In genomic region chr13:55152621-55153415, GRCm38 (mm10) we compare ENCODE assay signal across 8 mouse cellular contexts. TPM values are rescaled to one million over a fixed set of nuclear protein-coding genes. Genes with fewer than 3 reads are reported as not detected.
DNase-seq lines count a peak whose midpoint lies in the region; ATAC-seq lines count a peak whose summit lies in the region.

Gene Fgfr4, plus strand, starts transcription at chr13:55152640.

- peak; percentile 26 to 50 for DNase-seq in cerebellum, postnatal 25 days
- no peak for DNase-seq in cerebellum, adult 9-10 months
- DNase-seq in kidney, postnatal 25 days = peak; percentile 89 to 96
- DNase-seq in c-Kit-positive CD71-positive TER-119-positive erythroid progenitor cells, embryonic 14.5 days (ENCODE audit: low spot score) = no peak

- WGBS in heart, embryonic 15.5 days = 2% methylated on average over 67 of the region's 68 CpGs
- WGBS in midbrain, embryonic 12.5 days = 2% methylated on average over 65 of the region's 68 CpGs

- H3K4me1 ChIP-seq in brown adipose tissue, adult 24 weeks (ENCODE audit: control insufficient read depth, insufficient read depth, insufficient read length, low read length) = no peaks in the 10 kb centered on the region
- H3K4me1 ChIP-seq in heart, embryonic 15.5 days (replicated peaks) = peaks cover 9% of the 10 kb centered on the region
- peaks cover 9% of the 10 kb centered on the region for H3K4me1 ChIP-seq in midbrain, embryonic 12.5 days

- peak within 1 kb of the TSS; percentile 42 for H3K4me3 ChIP-seq in brown adipose tissue, adult 24 weeks (ENCODE audit: insufficient read depth, low read depth, low read length)
- peak within 1 kb of the TSS; percentile 60 for H3K4me3 ChIP-seq in heart, embryonic 15.5 days
- peak within 1 kb of the TSS; percentile 52 for H3K4me3 ChIP-seq in midbrain, embryonic 12.5 days

- ATAC-seq in heart, embryonic 15.5 days (replicated peaks; ENCODE audit: insufficient number of reproducible peaks, insufficient read depth, low FRiP score, low read depth) = peak; percentile 51; the same call in 1 of the 2 replicates
- peak; percentile 54 for ATAC-seq in midbrain, embryonic 12.5 days (ENCODE audit: low FRiP score, low read depth)
- ATAC-seq in monocyte, adult 5-6 weeks (replicated peaks; ENCODE audit: insufficient number of reproducible peaks, low FRiP score, low TSS enrichment, poor library complexity, severe bottlenecking) = no peak

- no peak within 1 kb of the TSS for H3K27ac ChIP-seq in brown adipose tissue, adult 24 weeks (replicated peaks; ENCODE audit: low read depth, low read length)
- H3K27ac ChIP-seq in heart, embryonic 15.5 days = no peak within 1 kb of the TSS
- no peak within 1 kb of the TSS for H3K27ac ChIP-seq in midbrain, embryonic 12.5 days (replicated peaks)

- H3K9me3 ChIP-seq in heart, embryonic 15.5 days (replicated peaks) = no peaks in the 10 kb centered on the region
- no peaks in the 10 kb centered on the region for H3K9me3 ChIP-seq in midbrain, embryonic 12.5 days

- H3K9ac ChIP-seq in heart, embryonic 15.5 days = peak within 1 kb of the TSS; percentile 51
- H3K9ac ChIP-seq in midbrain, embryonic 12.5 days (replicated peaks) = peak within 1 kb of the TSS; percentile 57

- no peaks in the 10 kb centered on the region for H3K36me3 ChIP-seq in heart, embryonic 15.5 days
- H3K36me3 ChIP-seq in midbrain, embryonic 12.5 days = no peaks in the 10 kb centered on the region

- H3K4me2 ChIP-seq in heart, embryonic 15.5 days = peak within 1 kb of the TSS; percentile 96
- peak within 1 kb of the TSS; percentile 91 for H3K4me2 ChIP-seq in midbrain, embryonic 12.5 days (replicated peaks)

- H3K27me3 ChIP-seq in heart, embryonic 15.5 days = peaks cover 45% of the 10 kb centered on the region
- H3K27me3 ChIP-seq in midbrain, embryonic 12.5 days = peaks cover 54% of the 10 kb centered on the region

RNA-seq across cellular contexts. Expression of gene Fgfr4, which starts in this region (rescaled TPM):
- polyA plus RNA-seq in brown adipose tissue, adult 24 weeks (2012; ENCODE audit: insufficient read depth, insufficient read length, missing spikeins) = not detected in 2 replicates
- polyA plus RNA-seq in heart, embryonic 15.5 days (2015; fragmentation: Nextera tagmentation; extraction: Ambion mirVana) = 0.72 and 2.0 TPM in 2 replicates
- polyA plus RNA-seq in midbrain, embryonic 12.5 days (2016; fragmentation: Nextera tagmentation; extraction: Ambion mirVana) = 0.37 and 0.70 TPM in 2 replicates
- total RNA-seq in monocyte, adult 5-6 weeks (2017) = not detected in 3 replicates

Comparison
In these comparisons a context has a peak if more than half of its experiments do, and no peak if none do; other contexts are left out.
1. DNase-seq: peak in cerebellum, postnatal 25 days (2 of 2) and kidney, postnatal 25 days (2 of 2); none in cerebellum, adult 9-10 months (single experiment) and c-Kit-positive CD71-positive TER-119-positive erythroid progenitor cells, embryonic 14.5 days (single experiment).
2. Peak in ATAC-seq, H3K4me3 ChIP-seq, H3K9ac ChIP-seq and H3K4me2 ChIP-seq in midbrain, embryonic 12.5 days; RNA of the gene not detected or under 1 TPM.
3. Peak in every context shown above with its lines, with median percentiles within 50 percentile points of each other: H3K4me3 ChIP-seq.